Mouse (Mus musculus) myocyte (in vitro differentiated cells): Measurements from ENCODE around the gene Trim9. TPM values are rescaled to one million over a fixed set of nuclear protein-coding genes. Genes with fewer than 3 reads are reported as not detected.

ENCODE experiments used
- H3K27me3 ChIP-seq: one replicate; pipeline ENCODE4 v1.6.1; 2011; ENCODE audit not compliant: control insufficient read depth, insufficient read depth, insufficient read length
- H3K36me3 ChIP-seq: one replicate; pipeline ENCODE4 v1.6.1; 2011; ENCODE audit not compliant: control insufficient read depth, insufficient read depth
- H3K4me2 ChIP-seq: one replicate; pipeline ENCODE4 v1.6.1; 2011; ENCODE audit warnings: low read depth, control low read depth
- H3K4me3 ChIP-seq: one replicate; pipeline ENCODE4 v1.5.1; 2011; ENCODE audit warnings: mild to moderate bottlenecking, control low read depth, moderate library complexity
- H3K79me2 ChIP-seq: one replicate; pipeline ENCODE4 v1.6.1; 2011; ENCODE audit not compliant: control insufficient read depth, insufficient read depth
- H3ac ChIP-seq: one replicate; pipeline ENCODE4 v1.6.1; 2011; ENCODE audit not compliant: control insufficient read depth, insufficient read length
- CEBPB ChIP-seq: IDR thresholded peaks from 2 replicates; pipeline ENCODE4 v1.6.1; 2011; ENCODE audit warnings: mild to moderate bottlenecking, moderate library complexity; ENCODE audit not compliant: poor library complexity, insufficient read depth, severe bottlenecking
- E2F4 ChIP-seq: IDR thresholded peaks from one replicate; pipeline ENCODE4 v1.6.1; 2011; ENCODE audit warnings: mild to moderate bottlenecking, control low read depth, moderate library complexity; ENCODE audit not compliant: insufficient read depth
- MAX ChIP-seq: IDR thresholded peaks from one replicate; pipeline ENCODE4 v1.6.1; 2011; ENCODE audit warnings: low read depth, mild to moderate bottlenecking, control low read depth
- MYOD1 ChIP-seq, 3 experiments: IDR thresholded peaks; one replicate each; pipeline ENCODE4 v1.6.1; 2011; ENCODE audit warnings: control low read depth in 2 of 3, low read depth in 2 of 3, mild to moderate bottlenecking in 2 of 3, moderate library complexity in 1 of 3; ENCODE audit not compliant: insufficient read length in 2 of 3, control insufficient read depth in 1 of 3
- MYOG ChIP-seq, 3 experiments: IDR thresholded peaks; one replicate each; pipeline ENCODE4 v1.6.1; 2011; ENCODE audit warnings: control low read depth in 2 of 3, low read depth in 2 of 3, mild to moderate bottlenecking in 2 of 3; ENCODE audit not compliant: insufficient read length in 2 of 3, control insufficient read depth in 1 of 3, insufficient read depth in 1 of 3
- POLR2A ChIP-seq: IDR thresholded peaks from one replicate; pipeline ENCODE4 v1.6.1; 2011; ENCODE audit warnings: low read depth, mild to moderate bottlenecking, control low read depth, moderate library complexity; ENCODE audit not compliant: insufficient read length
- POLR2AphosphoS2 ChIP-seq: IDR thresholded peaks from one replicate; pipeline ENCODE4 v1.6.1; 2011; ENCODE audit warnings: low read depth, control low read depth; ENCODE audit not compliant: insufficient read length
- REST ChIP-seq: IDR thresholded peaks from one replicate; pipeline ENCODE4 v1.6.1; 2011; ENCODE audit warnings: mild to moderate bottlenecking, control low read depth, moderate library complexity; ENCODE audit not compliant: insufficient read depth, insufficient read length
- SRF ChIP-seq: IDR thresholded peaks from one replicate; pipeline ENCODE4 v1.6.1; 2011; ENCODE audit warnings: low read depth; ENCODE audit not compliant: control insufficient read depth, insufficient read length
- TCF12 ChIP-seq: IDR thresholded peaks from one replicate; pipeline ENCODE4 v1.6.1; 2011; ENCODE audit warnings: mild to moderate bottlenecking, control low read depth; ENCODE audit not compliant: poor library complexity, insufficient read depth, severe bottlenecking
- TCF3 ChIP-seq: IDR thresholded peaks from one replicate; pipeline ENCODE4 v1.6.1; 2011; ENCODE audit warnings: low read depth, control low read depth; ENCODE audit not compliant: insufficient read length
- USF1 ChIP-seq: IDR thresholded peaks from one replicate; pipeline ENCODE4 v1.6.1; 2011; ENCODE audit warnings: low read depth, mild to moderate bottlenecking, control low read depth, moderate library complexity
- polyA plus RNA-seq: library from polyadenylated mRNA; unstranded; fragments of >200 nt; fragmentation: generic; extraction: Trizol; gene quantifications from one replicate; pipeline ENCODE4 v1.2.1, GENCODE M21; 2012; ENCODE audit warnings: missing spikeins

The Trim9 gene
- polyA plus RNA-seq, 1 experiment: not detected

DNA sequence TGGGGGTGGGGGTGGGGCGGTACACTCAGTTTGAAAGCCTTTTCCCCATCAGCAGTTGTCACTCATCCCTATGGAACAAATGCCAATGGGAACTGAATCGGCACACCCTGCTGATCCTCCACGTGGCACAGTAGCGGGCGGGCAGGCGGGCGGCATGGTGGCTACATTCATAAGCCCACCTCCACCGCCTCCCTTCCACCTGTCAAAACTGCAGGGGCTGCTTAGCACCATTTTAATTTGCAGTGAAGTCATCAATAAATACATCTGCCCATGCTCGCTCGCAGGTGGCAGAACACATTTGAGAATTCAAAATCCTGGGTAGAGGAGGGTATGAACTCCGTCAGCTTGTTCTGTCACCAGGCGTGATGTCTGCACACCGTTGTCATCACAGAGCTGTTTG, 12.0 kb upstream of the Trim9 start:
- no peak for TF ChIP-seq REST
- TF ChIP-seq TCF3: no peak
- TF ChIP-seq POLR2AphosphoS2: no peak
- no peak for TF ChIP-seq SRF
- TF ChIP-seq MAX: no peak
- TF ChIP-seq MYOD1 (IDR thresholded peaks at IDR 0.05; ENCODE audit: control insufficient read depth in 1 of 3, insufficient read length in 2 of 3, low read depth in 2 of 3): no peak
- no peak for TF ChIP-seq CEBPB
- no peak for TF ChIP-seq E2F4
- no peak for TF ChIP-seq MYOG (IDR thresholded peaks at IDR 0.05; ENCODE audit: control insufficient read depth in 1 of 3, insufficient read depth in 1 of 3, insufficient read length in 2 of 3, low read depth in 2 of 3)
- H3K79me2 ChIP-seq: no peaks in the 10 kb centered on the region
- no peak overlapping the region for H3K4me3 ChIP-seq
- H3K27me3 ChIP-seq: no peaks in the 10 kb centered on the region
- no peak overlapping the region for H3K4me2 ChIP-seq
- no peak overlapping the region for H3ac ChIP-seq
- no peaks in the 10 kb centered on the region for H3K36me3 ChIP-seq

DNA sequence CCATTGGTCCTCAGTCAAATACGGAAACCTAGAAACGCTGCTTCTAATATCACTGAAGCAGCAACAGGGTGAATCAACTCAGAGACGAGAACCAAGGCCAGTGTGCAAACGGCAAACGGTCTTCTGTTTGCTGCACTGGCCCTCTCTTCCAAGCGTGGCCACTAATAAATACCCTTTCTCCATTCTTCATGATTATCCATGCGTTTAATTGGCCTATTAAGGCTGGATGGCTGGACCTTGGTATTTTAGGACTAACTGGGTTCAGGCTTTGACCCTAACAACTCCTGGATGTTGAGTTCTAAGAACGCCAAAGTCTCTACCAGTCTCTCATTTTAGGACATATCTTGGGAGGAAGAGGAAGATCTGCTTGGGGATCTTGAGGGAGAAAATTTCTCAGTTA, 7.5 kb upstream of the Trim9 start:
- no peak for TF ChIP-seq POLR2AphosphoS2
- TF ChIP-seq MYOD1 (IDR thresholded peaks at IDR 0.05; ENCODE audit: control insufficient read depth in 1 of 3, insufficient read length in 2 of 3, low read depth in 2 of 3): no peak
- TF ChIP-seq MAX: no peak
- no peak for TF ChIP-seq CEBPB
- no peaks in the 10 kb centered on the region for H3K79me2 ChIP-seq

DNA sequence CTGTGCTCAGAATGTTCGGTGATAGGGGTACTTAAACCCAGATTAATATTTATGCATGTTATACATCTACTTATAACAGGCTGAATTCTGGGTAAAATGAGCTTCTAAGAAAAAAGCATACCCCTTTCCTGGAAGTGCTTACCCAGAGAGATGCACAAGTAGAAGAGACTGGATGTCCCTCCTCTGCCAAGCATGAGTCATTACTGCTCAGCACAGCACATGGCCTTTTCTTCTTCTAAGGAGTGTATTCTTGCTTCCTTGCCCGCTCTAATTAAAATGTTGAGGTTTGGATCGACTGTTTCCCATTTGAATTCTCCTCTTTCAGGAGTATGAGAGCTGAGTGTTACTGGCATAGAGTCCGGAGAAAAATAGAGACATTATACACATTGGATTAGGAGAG, 3.1 kb upstream of the Trim9 start:
- Histone ChIP-seq H3K79me2 (no peaks in the 10 kb centered on the region), H3ac (no peak overlapping the region), H3K36me3 (no peaks in the 10 kb centered on the region), H3K4me2 (no peak overlapping the region), H3K27me3 (peaks cover 34% of the 10 kb centered on the region), H3K4me3 (no peak overlapping the region)
- TF ChIP-seq USF1 (no peak), MYOD1 (IDR thresholded peaks at IDR 0.05; ENCODE audit: control insufficient read depth in 1 of 3, insufficient read length in 2 of 3, low read depth in 2 of 3) (no peak), E2F4 (no peak), POLR2A (no peak)

More for the DNA sequence above, 7.5 kb upstream of the Trim9 start:
- no peak overlapping the region for H3K4me2 ChIP-seq
- no peak overlapping the region for H3ac ChIP-seq
- no peak overlapping the region for H3K4me3 ChIP-seq
- H3K36me3 ChIP-seq: no peaks in the 10 kb centered on the region
- H3K27me3 ChIP-seq: peaks cover 6% of the 10 kb centered on the region

DNA sequence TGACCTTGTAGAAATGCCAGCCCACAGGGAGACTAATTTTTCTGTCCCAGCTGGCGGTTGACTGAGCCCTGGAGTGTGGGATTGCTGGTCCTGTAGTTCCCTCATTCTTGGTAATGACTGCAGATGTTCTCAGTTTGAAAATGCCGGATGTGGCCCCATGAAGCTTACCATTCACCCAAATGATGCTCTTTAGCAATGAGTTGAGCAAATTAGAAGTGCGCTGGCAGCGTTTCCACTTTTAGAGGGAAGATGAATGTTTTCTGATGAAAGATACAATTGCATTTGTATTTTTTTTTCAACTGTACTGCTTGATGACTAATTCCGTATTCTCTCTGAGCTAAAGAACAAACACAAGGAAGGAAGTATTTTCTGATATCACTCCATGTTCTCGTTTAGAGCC, 2.4 kb upstream of the Trim9 start:
- Histone ChIP-seq H3K27me3 (peaks cover 35% of the 10 kb centered on the region), H3K4me2 (no peak overlapping the region), H3K36me3 (no peaks in the 10 kb centered on the region), H3K4me3 (no peak overlapping the region), H3K79me2 (no peaks in the 10 kb centered on the region), H3ac (no peak overlapping the region)
- TF ChIP-seq MYOD1 (IDR thresholded peaks at IDR 0.05; ENCODE audit: control insufficient read depth in 1 of 3, insufficient read length in 2 of 3, low read depth in 2 of 3): no peak
- TF ChIP-seq E2F4: no peak
- no peak for TF ChIP-seq MYOG (IDR thresholded peaks at IDR 0.05; ENCODE audit: control insufficient read depth in 1 of 3, insufficient read depth in 1 of 3, insufficient read length in 2 of 3, low read depth in 2 of 3)
- TF ChIP-seq MAX: no peak
- no peak for TF ChIP-seq POLR2AphosphoS2
- no peak for TF ChIP-seq POLR2A
- TF ChIP-seq USF1: no peak

DNA sequence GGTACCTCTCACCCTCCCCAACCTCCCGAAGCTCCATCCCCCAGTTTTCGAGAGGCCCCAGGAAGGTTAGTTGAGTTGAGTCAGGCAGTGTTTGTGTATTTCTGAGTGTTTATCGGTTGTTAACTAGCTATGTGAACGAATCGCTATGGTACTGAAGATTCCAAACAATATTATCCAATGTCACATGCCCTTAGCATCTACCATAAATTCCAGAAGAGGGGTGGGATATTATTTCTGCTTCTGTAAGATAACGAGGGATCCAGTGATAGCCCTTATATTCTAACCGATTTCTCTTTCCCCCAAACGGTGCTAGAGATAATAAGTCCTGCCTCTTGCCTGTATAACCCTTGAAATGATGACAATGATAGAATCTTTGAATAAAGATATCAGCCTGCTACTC, 612 bp upstream of the Trim9 start:
- TF ChIP-seq SRF: no peak
- H3K4me2 ChIP-seq: no peak overlapping the region
- H3K36me3 ChIP-seq: no peaks in the 10 kb centered on the region
- H3K27me3 ChIP-seq: peaks cover 35% of the 10 kb centered on the region
- no peak overlapping the region for H3K4me3 ChIP-seq
- H3ac ChIP-seq: no peak overlapping the region
- no peaks in the 10 kb centered on the region for H3K79me2 ChIP-seq

DNA sequence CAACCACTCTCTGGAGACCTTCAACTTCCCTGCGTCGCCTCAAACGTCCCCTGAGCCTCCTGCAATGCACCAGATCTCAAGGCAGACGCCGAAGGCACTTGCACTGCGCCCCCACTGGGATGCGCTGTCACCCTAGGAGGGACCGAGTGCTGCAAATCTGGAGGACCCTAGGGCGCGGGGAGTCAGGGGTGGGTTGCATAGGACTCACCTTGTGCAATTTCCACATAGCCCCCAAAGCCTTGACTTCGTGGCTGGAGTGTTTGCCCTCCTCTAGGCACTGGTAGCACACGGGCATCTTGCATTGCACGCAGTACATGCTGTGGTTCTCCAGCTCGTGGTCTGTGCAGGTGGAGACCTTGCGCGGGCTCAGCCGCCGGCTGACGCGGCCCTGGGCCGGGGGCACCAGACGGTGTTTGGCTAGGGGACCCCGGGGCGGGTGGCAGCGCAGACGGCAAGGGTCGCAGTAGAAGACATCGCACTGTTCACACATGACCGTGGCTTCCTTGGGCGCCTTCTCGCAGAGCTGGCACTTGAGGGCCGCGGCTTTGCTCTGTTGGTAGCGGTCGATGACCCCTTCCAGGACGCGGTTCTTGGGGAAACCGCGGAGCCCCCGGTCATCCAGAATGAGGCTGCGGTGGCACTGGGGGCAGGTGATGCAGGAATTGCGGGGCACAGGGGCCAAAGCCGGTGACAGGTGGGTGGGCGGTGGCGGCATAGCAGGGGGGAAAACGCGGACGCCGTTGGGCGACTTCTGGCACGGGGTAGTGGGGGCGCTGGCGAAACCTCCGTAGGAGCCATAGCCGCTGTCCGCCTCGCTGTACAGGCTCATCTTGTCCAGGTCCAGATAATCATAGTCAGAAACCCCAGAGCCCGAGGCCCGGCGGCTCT, 1.0 kb downstream of the Trim9 start:
- Histone ChIP-seq H3K4me2 (no peak overlapping the region), H3K4me3 (no peak overlapping the region), H3K79me2 (no peaks in the 10 kb centered on the region), H3K27me3 (peaks cover 35% of the 10 kb centered on the region), H3K36me3 (no peaks in the 10 kb centered on the region), H3ac (no peak overlapping the region)
- TF ChIP-seq MYOG (IDR thresholded peaks at IDR 0.05; ENCODE audit: control insufficient read depth in 1 of 3, insufficient read depth in 1 of 3, insufficient read length in 2 of 3, low read depth in 2 of 3) (no peak), TCF12 (no peak), E2F4 (no peak), USF1 (no peak), POLR2A (no peak), REST (no peak), SRF (no peak), MYOD1 (IDR thresholded peaks at IDR 0.05; ENCODE audit: control insufficient read depth in 1 of 3, insufficient read length in 2 of 3, low read depth in 2 of 3) (no peak), CEBPB (no peak), TCF3 (no peak)
